Mouse (Mus musculus) kidney, adult 2 months (tissue): Measurements from ENCODE around the gene Col6a2.

Source experiments
- CTCF ChIP-seq: fragments of 200-500 bp; conservative IDR thresholded peaks from 2 replicates; pipeline ENCODE4 v1.5.1; 2011; ENCODE audit warnings: low read depth, mild to moderate bottlenecking, control low read depth, low read length, moderate library complexity, mixed read lengths; ENCODE audit not compliant: insufficient read depth, insufficient read length
- POLR2A ChIP-seq: fragments of 200-500 bp; IDR thresholded peaks from one replicate; pipeline ENCODE4 v1.6.1; 2011; ENCODE audit warnings: low read depth, low read length, control low read depth

DNA sequence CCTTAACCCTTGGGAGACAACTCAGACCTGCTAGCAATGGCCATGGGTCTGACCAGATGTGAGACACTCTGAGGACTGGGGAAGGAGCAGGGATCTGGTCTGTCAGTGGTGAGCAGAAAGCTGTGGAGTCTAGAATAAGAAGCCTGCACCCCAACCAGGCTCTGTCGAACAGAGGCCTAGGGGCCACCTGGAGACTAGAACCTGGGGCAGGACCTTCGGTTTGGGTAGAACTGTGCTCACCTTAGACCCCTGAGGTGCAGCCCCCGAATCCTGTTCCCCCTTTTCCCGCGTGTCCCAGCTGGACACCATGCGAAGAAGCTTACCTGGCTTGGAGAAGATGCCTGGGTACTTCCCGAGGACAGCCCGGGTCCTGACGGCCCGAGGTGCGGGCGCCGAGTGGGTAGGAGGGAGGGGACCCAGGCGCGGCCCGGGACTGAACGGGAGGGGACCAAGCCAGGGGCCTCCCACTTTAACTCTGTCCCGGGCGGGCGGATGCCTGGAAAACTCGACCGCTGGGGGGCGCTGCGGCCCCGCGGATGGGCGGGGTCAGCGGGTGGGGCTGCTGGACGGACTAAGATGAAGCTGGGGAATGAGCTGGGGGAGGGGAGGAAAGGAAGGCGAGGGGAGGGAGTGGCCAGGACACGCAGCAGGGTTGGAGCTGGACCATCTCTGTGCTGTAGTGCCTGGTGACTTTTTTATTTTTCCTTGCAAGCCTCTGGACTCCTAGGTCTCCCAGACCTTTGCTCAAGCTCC, at the start of gene Col6a2:
- TF ChIP-seq CTCF (peak; percentile 36), POLR2A (no peak)
